Mouse (Mus musculus): ENCODE results near the gene Gdf15. TPM values are rescaled to one million over a fixed set of nuclear protein-coding genes. Genes with fewer than 3 reads are reported as not detected.

The Gdf15 gene
- polyA plus RNA-seq, 1 experiment from 2014 or later = 0.10 TPM

GRCm38 (mm10) chr8:70600473-70601270, 31.6 kb downstream of the Gdf15 start:
- Histone ChIP-seq H3K27ac (ENCODE audit: low read depth, low read length) (peak overlapping the region; percentile 90), H3K9me3 (ENCODE audit: control insufficient read depth, low read length) (no peaks in the 10 kb centered on the region), H3K4me1 (ENCODE audit: control insufficient read depth, insufficient read depth, low read length) (peaks cover 44% of the 10 kb centered on the region), H3K9ac (ENCODE audit: low read length) (peak overlapping the region; percentile 51), H3K4me2 (peak overlapping the region; percentile 36), H3K36me3 (ENCODE audit: control insufficient read depth, insufficient read depth, low read length) (no peaks in the 10 kb centered on the region), H3K27me3 (ENCODE audit: control insufficient read depth, insufficient read depth, low read length) (peaks cover 2% of the 10 kb centered on the region; the same call in 1 of the 2 replicates), H3K4me3 (ENCODE audit: low read depth, low read length) (peak overlapping the region; percentile 19; the same call in 1 of the 2 replicates)
- DNase-seq (ENCODE audit: low spot score, missing footprints) = peak; percentile 96
- 9% methylated on average over 10 of the region's 10 CpGs for WGBS
- ATAC-seq (ENCODE audit: low FRiP score) = peak; percentile 28

GRCm38 (mm10) chr8:70599507-70600290, 32.6 kb downstream of the Gdf15 start:
- H3K27me3 ChIP-seq (ENCODE audit: control insufficient read depth, insufficient read depth, low read length) = peaks cover 6% of the 10 kb centered on the region; the same call in 1 of the 2 replicates
- 85% methylated on average over 12 of the region's 12 CpGs for WGBS

GRCm38 (mm10) chr8:70598722-70599121, 33.5 kb downstream of the Gdf15 start:
- peak; percentile 1; the same call in 1 of the 2 replicates for ATAC-seq (ENCODE audit: low FRiP score)
- H3K4me1 ChIP-seq (ENCODE audit: control insufficient read depth, insufficient read depth, low read length) = peaks cover 52% of the 10 kb centered on the region
- no peak for DNase-seq (ENCODE audit: low spot score, missing footprints)
- no peak overlapping the region; the same call in 1 of the 2 replicates for H3K27ac ChIP-seq (ENCODE audit: low read depth, low read length)
- no peaks in the 10 kb centered on the region for H3K36me3 ChIP-seq (ENCODE audit: control insufficient read depth, insufficient read depth, low read length)
- H3K9ac ChIP-seq (ENCODE audit: low read length) = peak overlapping the region; percentile 80; the same call in 1 of the 2 replicates
- no peaks in the 10 kb centered on the region for H3K9me3 ChIP-seq (ENCODE audit: control insufficient read depth, low read length)
- H3K4me2 ChIP-seq = peak overlapping the region; percentile 77
- peaks cover 6% of the 10 kb centered on the region; the same call in 1 of the 2 replicates for H3K27me3 ChIP-seq (ENCODE audit: control insufficient read depth, insufficient read depth, low read length)
- WGBS = 18% methylated on average over 10 of the region's 10 CpGs
- H3K4me3 ChIP-seq (ENCODE audit: low read depth, low read length) = peak overlapping the region; percentile 36

More at GRCm38 (mm10) chr8:70599507-70600290, 32.6 kb downstream of the Gdf15 start:
- Histone ChIP-seq H3K27ac (ENCODE audit: low read depth, low read length) (peak overlapping the region; percentile 90), H3K4me2 (no peak overlapping the region; the same call in 1 of the 2 replicates), H3K36me3 (ENCODE audit: control insufficient read depth, insufficient read depth, low read length) (no peaks in the 10 kb centered on the region), H3K9ac (ENCODE audit: low read length) (no peak overlapping the region), H3K9me3 (ENCODE audit: control insufficient read depth, low read length) (no peaks in the 10 kb centered on the region), H3K4me1 (ENCODE audit: control insufficient read depth, insufficient read depth, low read length) (peaks cover 51% of the 10 kb centered on the region), H3K4me3 (ENCODE audit: low read depth, low read length) (no peak overlapping the region)
- no peak for DNase-seq (ENCODE audit: low spot score, missing footprints)
- no peak for ATAC-seq (ENCODE audit: low FRiP score)

GRCm38 (mm10) chr8:70598283-70598682, 34.0 kb downstream of the Gdf15 start:
- peaks cover 6% of the 10 kb centered on the region; the same call in 1 of the 2 replicates for H3K27me3 ChIP-seq (ENCODE audit: control insufficient read depth, insufficient read depth, low read length)
- H3K9ac ChIP-seq (ENCODE audit: low read length) = peak overlapping the region; percentile 80
- H3K4me2 ChIP-seq = peak overlapping the region; percentile 77
- H3K4me1 ChIP-seq (ENCODE audit: control insufficient read depth, insufficient read depth, low read length) = peaks cover 52% of the 10 kb centered on the region
- ATAC-seq (ENCODE audit: low FRiP score) (peak; percentile 38), DNase-seq (ENCODE audit: low spot score, missing footprints) (peak; percentile 98)
- peak overlapping the region; percentile 36 for H3K4me3 ChIP-seq (ENCODE audit: low read depth, low read length)
- under 1% methylated on average over 29 of the region's 29 CpGs for WGBS
- H3K27ac ChIP-seq (ENCODE audit: low read depth, low read length) = no peak overlapping the region; the same call in 1 of the 2 replicates
- H3K36me3 ChIP-seq (ENCODE audit: control insufficient read depth, insufficient read depth, low read length) = no peaks in the 10 kb centered on the region
- H3K9me3 ChIP-seq (ENCODE audit: control insufficient read depth, low read length) = no peaks in the 10 kb centered on the region

- ATAC-seq (ENCODE audit: low FRiP score) = 0 out of 2 replicates have a peak, but pooled peaks have one; percentile 0
- peaks cover 6% of the 10 kb centered on the region; the same call in 1 of the 2 replicates for H3K27me3 ChIP-seq (ENCODE audit: control insufficient read depth, insufficient read depth, low read length)
- peak overlapping the region; percentile 36 for H3K4me3 ChIP-seq (ENCODE audit: low read depth, low read length)
- peak overlapping the region; percentile 80 for H3K9ac ChIP-seq (ENCODE audit: low read length)
- peak overlapping the region; percentile 77 for H3K4me2 ChIP-seq
- 5% methylated on average over 67 of the region's 68 CpGs for WGBS
- DNase-seq (ENCODE audit: low spot score, missing footprints) = peak; percentile 91
- no peaks in the 10 kb centered on the region for H3K9me3 ChIP-seq (ENCODE audit: control insufficient read depth, low read length)
- H3K27ac ChIP-seq (ENCODE audit: low read depth, low read length) = no peak overlapping the region
- peaks cover 52% of the 10 kb centered on the region for H3K4me1 ChIP-seq (ENCODE audit: control insufficient read depth, insufficient read depth, low read length)
- no peaks in the 10 kb centered on the region for H3K36me3 ChIP-seq (ENCODE audit: control insufficient read depth, insufficient read depth, low read length)
These were observed 34.6 kb downstream of the Gdf15 start for GRCm38 (mm10) chr8:70597417-70598272.

GRCm38 (mm10) chr8:70596775-70597416, 35.4 kb downstream of the Gdf15 start:
- Histone ChIP-seq H3K27ac (ENCODE audit: low read depth, low read length) (no peak overlapping the region), H3K9me3 (ENCODE audit: control insufficient read depth, low read length) (no peaks in the 10 kb centered on the region), H3K4me1 (ENCODE audit: control insufficient read depth, insufficient read depth, low read length) (peaks cover 52% of the 10 kb centered on the region), H3K4me3 (ENCODE audit: low read depth, low read length) (no peak overlapping the region), H3K27me3 (ENCODE audit: control insufficient read depth, insufficient read depth, low read length) (peaks cover 6% of the 10 kb centered on the region; the same call in 1 of the 2 replicates), H3K4me2 (no peak overlapping the region), H3K36me3 (ENCODE audit: control insufficient read depth, insufficient read depth, low read length) (no peaks in the 10 kb centered on the region), H3K9ac (ENCODE audit: low read length) (no peak overlapping the region)
- 79% methylated on average over 17 of the region's 17 CpGs for WGBS
- DNase-seq (ENCODE audit: low spot score, missing footprints) = peak; percentile 89
- no peak for ATAC-seq (ENCODE audit: low FRiP score)

GRCm38 (mm10) chr8:70596216-70596615, 36.0 kb downstream of the Gdf15 start:
- H3K4me2 ChIP-seq = no peak overlapping the region
- no peak for DNase-seq (ENCODE audit: low spot score, missing footprints)
- 94% methylated on average over 18 of the region's 18 CpGs for WGBS
- no peak overlapping the region for H3K27ac ChIP-seq (ENCODE audit: low read depth, low read length)
- no peaks in the 10 kb centered on the region for H3K36me3 ChIP-seq (ENCODE audit: control insufficient read depth, insufficient read depth, low read length)
- H3K9ac ChIP-seq (ENCODE audit: low read length) = no peak overlapping the region
- ATAC-seq (ENCODE audit: low FRiP score) = no peak
- H3K4me1 ChIP-seq (ENCODE audit: control insufficient read depth, insufficient read depth, low read length) = peaks cover 49% of the 10 kb centered on the region
- no peaks in the 10 kb centered on the region for H3K9me3 ChIP-seq (ENCODE audit: control insufficient read depth, low read length)
- no peak overlapping the region for H3K4me3 ChIP-seq (ENCODE audit: low read depth, low read length)
- peaks cover 6% of the 10 kb centered on the region; the same call in 1 of the 2 replicates for H3K27me3 ChIP-seq (ENCODE audit: control insufficient read depth, insufficient read depth, low read length)

- no peak for DNase-seq (ENCODE audit: low spot score, missing footprints)
- Histone ChIP-seq H3K4me3 (ENCODE audit: low read depth, low read length) (no peak overlapping the region), H3K4me1 (ENCODE audit: control insufficient read depth, insufficient read depth, low read length) (peaks cover 45% of the 10 kb centered on the region), H3K36me3 (ENCODE audit: control insufficient read depth, insufficient read depth, low read length) (no peaks in the 10 kb centered on the region), H3K4me2 (no peak overlapping the region), H3K27me3 (ENCODE audit: control insufficient read depth, insufficient read depth, low read length) (peaks cover 6% of the 10 kb centered on the region; the same call in 1 of the 2 replicates), H3K27ac (ENCODE audit: low read depth, low read length) (no peak overlapping the region), H3K9me3 (ENCODE audit: control insufficient read depth, low read length) (no peaks in the 10 kb centered on the region), H3K9ac (ENCODE audit: low read length) (no peak overlapping the region)
- 93% methylated on average over 12 of the region's 12 CpGs for WGBS
- no peak for ATAC-seq (ENCODE audit: low FRiP score)
These were observed 36.4 kb downstream of the Gdf15 start for GRCm38 (mm10) chr8:70595811-70596210.

Data from midbrain, embryonic 11.5 days (tissue).